In genomic region chr9:52167863-52168685, GRCm38 (mm10) we compare ENCODE assay signal across 8 mouse cellular contexts. TPM values are rescaled to one million over a fixed set of nuclear protein-coding genes. Genes with fewer than 3 reads are reported as not detected.
DNase-seq lines count a peak whose midpoint lies in the region; ATAC-seq and TF ChIP-seq lines count a peak whose summit lies in the region.

Gene Zc3h12c (minus strand): TSS chr9:52168572.

- under 1% methylated on average over 75 of the region's 100 CpGs for WGBS in forebrain, embryonic 14.5 days
- WGBS in lung, adult 2 months, result under 1% methylated on average over 100 of the region's 100 CpGs
- under 1% methylated on average over 100 of the region's 100 CpGs for WGBS in olfactory bulb, adult 2 months

- DNase-seq in G1E (ENCODE audit: low spot score), result no peak
- peak; percentile 51 for DNase-seq in cerebellum, adult 11 months
- DNase-seq in forebrain, embryonic 14.5 days (ENCODE audit: low spot score), result peak; percentile 55
- DNase-seq in heart, postnatal 14 days, result peak; percentile 77 to 78
- peak; percentile 75 to 82 for DNase-seq in kidney, postnatal 4 days
- peak; percentile 79 for DNase-seq in lung, adult 2 months
- peak; percentile 45 for DNase-seq in thymus, postnatal 0 days (ENCODE audit: low spot score)

- H3K9ac ChIP-seq in forebrain, embryonic 14.5 days (ENCODE audit: low read length), result peak within 1 kb of the TSS; percentile 100

- H3K4me1 ChIP-seq in G1E (ENCODE audit: insufficient read depth, low read depth, low read length), result peaks cover 65% of the 10 kb centered on the region
- peaks cover 25% of the 10 kb centered on the region for H3K4me1 ChIP-seq in forebrain, embryonic 14.5 days (ENCODE audit: control insufficient read depth, insufficient read depth, low read length)
- peaks cover 10% of the 10 kb centered on the region for H3K4me1 ChIP-seq in lung, adult 2 months (ENCODE audit: control insufficient read depth, insufficient read depth, low read length)
- H3K4me1 ChIP-seq in olfactory bulb, adult 2 months (ENCODE audit: control insufficient read depth, insufficient read depth, low read length), result peaks cover 8% of the 10 kb centered on the region; the same call in 1 of the 2 replicates

- H3K27me3 ChIP-seq in G1E (ENCODE audit: insufficient read depth, low read length), result no peaks in the 10 kb centered on the region
- H3K27me3 ChIP-seq in forebrain, embryonic 14.5 days (replicated peaks; ENCODE audit: control insufficient read depth, insufficient read depth, low read length), result no peaks in the 10 kb centered on the region

- H3K9me3 ChIP-seq in G1E (replicated peaks), result no peaks in the 10 kb centered on the region
- H3K9me3 ChIP-seq in forebrain, embryonic 14.5 days (replicated peaks; ENCODE audit: control insufficient read depth, low read length), result no peaks in the 10 kb centered on the region

- H3K4me3 ChIP-seq in G1E (ENCODE audit: low read depth, low read length), result peak within 1 kb of the TSS; percentile 94
- H3K4me3 ChIP-seq in forebrain, embryonic 14.5 days (ENCODE audit: low read depth, low read length), result peak within 1 kb of the TSS; percentile 94
- peak within 1 kb of the TSS; percentile 84 for H3K4me3 ChIP-seq in lung, adult 2 months (replicated peaks; ENCODE audit: extremely low read depth, low read depth, low read length)
- peak within 1 kb of the TSS; percentile 100 for H3K4me3 ChIP-seq in olfactory bulb, adult 2 months (ENCODE audit: insufficient read depth, low read depth, low read length)

- TF ChIP-seq CTCF in G1E (IDR thresholded peaks at IDR 0.05; ENCODE audit: low read depth, low read length), result no peak
- TF ChIP-seq CTCF in lung, adult 2 months (IDR thresholded peaks at IDR 0.05; ENCODE audit: insufficient read depth, low read length), result no peak
- TF ChIP-seq CTCF in olfactory bulb, adult 2 months (IDR thresholded peaks at IDR 0.05; ENCODE audit: insufficient read depth, low read depth, low read length), result no peak

- peak within 1 kb of the TSS; percentile 98 for H3K27ac ChIP-seq in forebrain, embryonic 14.5 days (ENCODE audit: low read depth, low read length)
- H3K27ac ChIP-seq in olfactory bulb, adult 2 months (ENCODE audit: insufficient read depth, low read depth, low read length), result peak within 1 kb of the TSS; percentile 99

- TF ChIP-seq POLR2A in lung, adult 2 months (IDR thresholded peaks at IDR 0.05; ENCODE audit: borderline replicate concordance, extremely low read depth, low read depth, low read length), result no peak
- TF ChIP-seq POLR2A in olfactory bulb, adult 2 months (IDR thresholded peaks at IDR 0.05; ENCODE audit: insufficient read depth, low read depth, low read length), result no peak; the same call in none of the 2 replicates

- no peak for ATAC-seq in G1E (ENCODE audit: extremely low read depth, insufficient number of reproducible peaks, low FRiP score, poor library complexity, severe bottlenecking)
- ATAC-seq in forebrain, embryonic 14.5 days, result peak; percentile 81

- peak within 1 kb of the TSS; percentile 72 for H3K4me2 ChIP-seq in forebrain, embryonic 14.5 days (ENCODE audit: low read length)

- peaks cover 8% of the 10 kb centered on the region for H3K36me3 ChIP-seq in G1E (replicated peaks)
- H3K36me3 ChIP-seq in forebrain, embryonic 14.5 days (ENCODE audit: control insufficient read depth, insufficient read depth, low read length), result no peaks in the 10 kb centered on the region

- intact Hi-C loops in heart, postnatal 14 days (cut with DNase I), result loop anchor here (2.0 to 5.0 kb wide), 5 partner anchors 13 to 119 kb away; no protein-coding TSS in a partner anchor

RNA-seq across cellular contexts. Expression of gene Zc3h12c, which starts in this region (rescaled TPM):
- total RNA-seq in G1E (2014; fragmentation: Nextera tagmentation) (16.7 and 17.5 TPM in 2 replicates), G1E (2017) (20.0 and 22.7 TPM in 2 replicates)
- 0.42 and 0.63 TPM in 2 replicates for polyA plus RNA-seq in G1E (2012)
- polyA plus RNA-seq in forebrain, embryonic 14.5 days (2014; fragmentation: Nextera tagmentation; extraction: Ambion mirVana), result 9.9 and 10.5 TPM in 2 replicates
- 1 to 10 TPM; 9.5 to 9.8 TPM for total RNA-seq in heart, postnatal 14 days (2021)
- 3.0 and 3.7 TPM in 2 replicates for polyA plus RNA-seq in lung, adult 2 months (2012; rRNA removed)
- polyA plus RNA-seq in olfactory bulb, adult 2 months (2012; ENCODE audit: insufficient read depth, insufficient read length, low replicate concordance, missing spikeins), result 44.8 TPM in 1 of 2 replicates, not detected in the other
- polyA plus RNA-seq in thymus, postnatal 0 days (2015; fragmentation: Nextera tagmentation; extraction: Ambion mirVana), result 1.6 TPM in 2 replicates
